Mouse (Mus musculus): Measurements from ENCODE around the gene Pelo.

- TF ChIP-seq CTCF (IDR thresholded peaks at IDR 0.05; ENCODE audit: borderline replicate concordance, control insufficient read depth, extremely low read depth, insufficient read depth, low read length, poor library complexity) (no peak), POLR2A (IDR thresholded peaks at IDR 0.05; ENCODE audit: control insufficient read depth, extremely low read depth, insufficient read depth, low read length, poor library complexity) (no peak)
These were observed 979 bp downstream of the Pelo start for GRCm38 (mm10) chr13:115089020-115089394.
